Mouse (Mus musculus) intestine, postnatal 0 days (tissue): ENCODE measurements at regions not wholly inside any gene's neighbourhood (a gene's known extent, or its start where the extent isn't known, plus 50 kb on each side); places are given as distances from the start of the nearest gene placed in this dataset.

Experiments
- ATAC-seq: fragments of 200-750 bp; cut with Nextera tagmentation; 2 replicates; pipeline ENCODE4 v1.8.0; 2017; ENCODE audit warnings: mild to moderate bottlenecking, moderate TSS enrichment, moderate library complexity
- H3K27ac ChIP-seq: fragments of 300-500 bp; sonication (generic); 2 replicates; pipeline ENCODE4 v1.5.1; 2014; ENCODE audit warnings: mild to moderate bottlenecking, low read depth, low read length, moderate library complexity
- H3K27me3 ChIP-seq: fragments of 300-500 bp; sonication (generic); replicated peaks from 2 replicates; pipeline ENCODE4 v1.6.1; 2014; ENCODE audit warnings: low read length, mixed read lengths; ENCODE audit not compliant: control insufficient read depth, insufficient read depth
- H3K36me3 ChIP-seq: fragments of 300-500 bp; sonication (generic); 2 replicates; pipeline ENCODE4 v1.6.1; 2014; ENCODE audit warnings: mild to moderate bottlenecking, moderate library complexity; ENCODE audit not compliant: control insufficient read depth, insufficient read depth
- H3K4me1 ChIP-seq: fragments of 300-500 bp; sonication (generic); replicated peaks from 2 replicates; pipeline ENCODE4 v1.6.1; 2014; ENCODE audit warnings: antibody characterized with exemption, low read length, mixed read lengths; ENCODE audit not compliant: control insufficient read depth, insufficient read depth
- H3K4me2 ChIP-seq: fragments of 300-500 bp; sonication (generic); replicated peaks from 2 replicates; pipeline ENCODE4 v1.6.1; 2014; ENCODE audit warnings: low read depth, mild to moderate bottlenecking, moderate library complexity
- H3K4me3 ChIP-seq: fragments of 300-500 bp; sonication (generic); 2 replicates; pipeline ENCODE4 v1.5.1; 2014; ENCODE audit warnings: low read depth, low read length
- H3K9ac ChIP-seq: fragments of 300-500 bp; sonication (generic); 2 replicates; pipeline ENCODE4 v1.6.1; 2014; ENCODE audit warnings: mild to moderate bottlenecking, low read depth, low read length
- H3K9me3 ChIP-seq: fragments of 300-500 bp; sonication (generic); 2 replicates; pipeline ENCODE4 v1.6.1; 2016; ENCODE audit warnings: mixed run types; ENCODE audit not compliant: control insufficient read depth
- CTCF ChIP-seq: sonication (generic); IDR thresholded peaks from 2 replicates; pipeline ENCODE4 v1.5.1; 2016; ENCODE audit warnings: low read depth, mild to moderate bottlenecking, control low read depth, antibody characterized with exemption, moderate library complexity
- WGBS: fragments of 180-500 bp; shearing (Covaris S2); extraction: QIAGEN DNeasy Blood & Tissue Kit; methylation state at CpG from one replicate; pipeline ENCODE4 v1.1.7; 2014; 5-methylcytosine and 5-hydroxymethylcytosine counted together

DNA sequence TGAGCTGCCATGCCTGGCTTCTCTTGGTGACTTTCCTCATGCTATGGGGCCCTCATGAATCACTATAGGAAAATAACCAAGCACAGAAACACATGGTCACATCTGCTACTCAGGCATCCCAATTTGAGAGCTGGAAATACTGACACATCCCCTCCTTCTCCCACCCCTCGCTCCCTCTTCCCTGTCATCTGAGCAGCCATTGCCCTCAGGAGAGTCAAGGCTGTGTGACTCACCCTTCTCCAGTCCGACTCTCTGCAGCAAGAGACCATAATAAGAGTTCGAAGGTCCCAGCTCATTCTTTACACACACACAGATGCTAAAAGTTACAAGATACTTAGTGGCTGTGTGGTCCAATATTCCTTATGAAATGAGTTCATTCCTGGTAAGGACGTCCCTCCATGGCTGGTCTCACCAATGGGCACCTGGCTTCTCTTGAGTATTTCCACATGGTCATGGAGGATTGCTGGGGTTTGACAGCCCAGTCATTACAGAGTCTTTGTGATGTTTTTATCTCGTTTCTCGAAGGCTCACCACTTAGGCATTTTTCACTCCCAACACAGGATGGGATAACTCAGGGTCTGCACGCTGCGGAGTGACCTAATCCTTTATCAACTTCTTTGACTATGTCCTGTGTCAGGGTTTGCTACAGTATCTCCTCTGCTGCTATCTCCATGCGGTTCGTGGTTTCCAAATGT lies 74.8 kb upstream of the Lnx1 start:
- no peaks in the 10 kb centered on the region for H3K27me3 ChIP-seq
- no peaks in the 10 kb centered on the region for H3K36me3 ChIP-seq
- WGBS = 61% methylated on average over 10 of the region's 10 CpGs
- no peak for TF ChIP-seq CTCF
- no peak overlapping the region for H3K4me2 ChIP-seq
- no peak overlapping the region for H3K4me3 ChIP-seq
- H3K9ac ChIP-seq = no peak overlapping the region
- no peak overlapping the region for H3K27ac ChIP-seq
- H3K9me3 ChIP-seq = no peaks in the 10 kb centered on the region
- H3K4me1 ChIP-seq = no peaks in the 10 kb centered on the region
- no peak for ATAC-seq

DNA sequence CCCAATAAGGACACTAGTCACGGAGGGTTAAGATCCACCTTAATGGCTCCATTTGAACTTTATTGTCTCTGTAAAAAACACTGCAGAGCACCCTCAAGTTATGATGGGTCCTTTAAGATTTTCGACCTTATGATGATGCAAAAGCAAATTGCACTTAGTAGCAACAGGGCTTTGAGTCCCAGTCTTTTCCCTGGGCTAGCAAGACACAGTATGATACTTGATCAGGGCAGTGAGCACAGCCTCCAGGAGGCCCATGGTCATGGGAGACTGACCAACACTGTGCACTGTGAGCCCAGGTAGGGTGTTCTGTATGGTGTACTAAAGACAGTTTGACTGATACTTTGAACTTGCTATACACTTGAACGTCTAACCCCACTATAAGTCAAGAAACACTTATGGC lies 73.4 kb upstream of the Lnx1 start:
- H3K36me3 ChIP-seq = no peaks in the 10 kb centered on the region
- H3K4me3 ChIP-seq = no peak overlapping the region
- no peak overlapping the region for H3K9ac ChIP-seq
- ATAC-seq = no peak
- H3K27me3 ChIP-seq = no peaks in the 10 kb centered on the region
- no peak for TF ChIP-seq CTCF
- WGBS = 79% methylated on average over 3 of the region's 3 CpGs
- no peaks in the 10 kb centered on the region for H3K4me1 ChIP-seq
- H3K9me3 ChIP-seq = no peaks in the 10 kb centered on the region
- H3K4me2 ChIP-seq = no peak overlapping the region
- H3K27ac ChIP-seq = no peak overlapping the region

DNA sequence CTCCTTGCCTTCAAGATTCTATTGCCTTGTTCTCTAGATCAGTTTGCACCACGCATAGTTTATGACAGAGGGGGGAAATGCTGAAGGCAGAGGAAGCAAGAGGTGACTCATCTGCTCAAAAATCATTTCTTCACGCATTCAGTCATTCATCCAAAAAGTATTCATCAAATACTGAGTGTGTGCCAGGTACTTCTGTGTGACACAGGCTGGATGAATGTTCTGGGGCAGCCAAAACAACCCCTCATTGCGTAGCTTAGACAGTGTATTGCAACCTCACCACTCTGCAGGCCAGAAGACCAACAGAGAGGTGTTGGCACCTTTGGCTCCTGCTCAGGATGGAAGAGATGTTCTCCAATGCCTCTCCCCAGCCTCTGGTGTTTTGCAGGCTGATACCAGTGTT lies 72.9 kb upstream of the Lnx1 start:
- H3K27ac ChIP-seq = no peak overlapping the region
- no peaks in the 10 kb centered on the region for H3K27me3 ChIP-seq
- no peaks in the 10 kb centered on the region for H3K4me1 ChIP-seq
- ATAC-seq = no peak
- H3K4me2 ChIP-seq = no peak overlapping the region
- H3K9me3 ChIP-seq = no peaks in the 10 kb centered on the region
- WGBS = 74% methylated on average over 3 of the region's 3 CpGs
- no peak overlapping the region for H3K9ac ChIP-seq
- no peak for TF ChIP-seq CTCF
- H3K4me3 ChIP-seq = no peak overlapping the region
- H3K36me3 ChIP-seq = no peaks in the 10 kb centered on the region

DNA sequence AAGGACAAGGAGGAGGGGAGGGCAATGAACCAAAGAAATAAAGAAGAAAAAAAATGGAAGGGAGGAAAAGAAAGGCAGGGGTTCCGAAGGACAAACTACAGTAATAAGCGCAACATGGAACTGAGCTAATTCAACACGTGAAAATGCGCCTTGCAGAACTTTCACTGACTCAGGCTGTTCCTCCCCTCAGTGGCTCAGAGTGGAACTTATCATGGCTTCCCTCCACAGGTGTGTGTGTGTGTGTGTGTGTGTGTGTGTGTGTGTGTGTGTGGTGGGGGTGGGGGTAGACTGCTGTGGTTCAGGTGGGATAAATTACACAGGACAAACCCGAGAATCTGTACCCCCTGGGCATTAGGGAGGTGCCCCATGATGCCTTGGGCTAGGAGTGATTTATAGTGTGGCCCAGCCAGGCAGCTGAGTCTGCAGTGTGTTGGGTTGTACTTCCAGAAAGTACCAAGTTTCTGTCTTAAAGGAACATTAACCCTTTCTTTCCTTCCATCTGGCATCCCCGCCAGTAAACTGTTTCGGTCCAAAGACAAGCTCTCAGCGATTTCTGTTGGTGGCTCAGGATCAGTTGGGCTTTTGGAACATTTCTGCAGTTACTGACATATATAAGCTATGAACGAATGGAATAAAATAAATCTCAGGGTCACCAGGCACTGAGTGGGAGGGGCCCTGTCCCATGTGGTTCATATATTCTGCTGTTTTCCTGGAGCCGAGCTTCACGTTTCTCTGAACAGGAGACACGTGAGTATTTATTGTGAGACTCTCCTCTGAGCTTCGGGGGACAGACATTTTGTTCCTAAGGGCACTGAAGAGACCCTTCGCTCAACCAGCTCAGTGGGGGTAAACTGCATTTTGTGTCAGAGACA lies 71.1 kb upstream of the Lnx1 start:
- no peak overlapping the region for H3K4me2 ChIP-seq
- no peak for TF ChIP-seq CTCF
- no peaks in the 10 kb centered on the region for H3K36me3 ChIP-seq
- no peak overlapping the region for H3K27ac ChIP-seq
- H3K27me3 ChIP-seq = no peaks in the 10 kb centered on the region
- H3K4me3 ChIP-seq = no peak overlapping the region
- ATAC-seq = no peak
- no peak overlapping the region for H3K9ac ChIP-seq
- no peaks in the 10 kb centered on the region for H3K4me1 ChIP-seq
- 78% methylated on average over 14 of the region's 14 CpGs for WGBS
- no peaks in the 10 kb centered on the region for H3K9me3 ChIP-seq

DNA sequence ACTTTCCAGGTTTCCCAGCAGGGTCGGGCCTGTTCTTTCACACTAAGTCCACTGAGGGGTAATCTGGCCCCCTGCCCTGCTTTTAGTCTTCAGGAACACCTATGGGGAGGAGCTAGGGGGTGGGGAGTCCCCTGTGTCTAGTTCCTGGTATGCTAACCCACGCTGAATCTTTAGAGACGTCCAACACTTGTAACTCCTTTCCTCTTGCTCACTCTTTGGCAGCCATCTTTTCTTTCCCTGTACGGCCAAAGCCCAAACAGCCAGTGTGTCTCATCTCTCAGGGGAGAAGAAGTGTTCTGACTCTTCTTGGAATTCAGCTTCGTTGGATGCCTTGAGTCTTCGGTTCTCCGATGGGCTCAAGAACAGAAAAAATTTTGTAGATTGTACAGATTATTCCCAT lies 68.4 kb upstream of the Lnx1 start:
- no peaks in the 10 kb centered on the region for H3K4me1 ChIP-seq
- H3K4me3 ChIP-seq = no peak overlapping the region
- H3K9ac ChIP-seq = no peak overlapping the region
- WGBS = 77% methylated on average over 7 of the region's 7 CpGs
- no peak for TF ChIP-seq CTCF
- no peaks in the 10 kb centered on the region for H3K27me3 ChIP-seq
- H3K36me3 ChIP-seq = no peaks in the 10 kb centered on the region
- no peak overlapping the region for H3K4me2 ChIP-seq
- H3K9me3 ChIP-seq = no peaks in the 10 kb centered on the region
- no peak overlapping the region for H3K27ac ChIP-seq
- no peak for ATAC-seq

DNA sequence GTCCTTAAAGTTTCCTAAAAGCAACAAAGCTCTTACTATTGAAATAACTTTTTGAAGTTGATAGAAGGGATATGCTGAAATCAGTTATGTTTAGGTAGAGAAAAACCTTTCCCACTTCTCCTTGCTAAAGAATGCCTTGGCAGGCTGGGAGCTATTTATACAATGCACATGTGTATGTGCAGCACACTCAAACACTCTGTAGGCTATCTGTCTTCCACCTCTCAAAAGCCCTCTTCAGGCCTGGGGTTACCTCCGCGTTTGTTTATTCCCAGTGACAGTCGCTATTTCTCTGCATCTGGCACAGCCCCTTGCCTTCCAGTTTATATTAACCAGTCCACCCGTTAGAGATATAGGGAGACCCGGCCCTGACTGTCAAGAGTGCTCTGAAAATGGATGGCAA lies 66.3 kb upstream of the Lnx1 start:
- no peak for ATAC-seq
- Histone ChIP-seq H3K27me3 (no peaks in the 10 kb centered on the region), H3K4me1 (no peaks in the 10 kb centered on the region), H3K27ac (no peak overlapping the region), H3K4me3 (no peak overlapping the region), H3K9me3 (no peaks in the 10 kb centered on the region), H3K36me3 (no peaks in the 10 kb centered on the region), H3K4me2 (no peak overlapping the region), H3K9ac (no peak overlapping the region)
- WGBS = 38% methylated on average over 5 of the region's 5 CpGs
- TF ChIP-seq CTCF = no peak
